Mouse (Mus musculus) heart, embryonic 15.5 days (tissue): ENCODE data around the gene Nat8f1. TPM values are rescaled to one million over a fixed set of nuclear protein-coding genes. Genes with fewer than 3 reads are reported as not detected.
A peak's percentile ranks its signal among the peaks of the same experiment; 100 is the strongest.
"Not testable (repeated sequence)": the region's sequence is repeated elsewhere in the genome, so short reads cannot be mapped to it uniquely, and the experiment has no call there.

Experiments
- ATAC-seq: fragments of 200-750 bp; cut with Nextera tagmentation; replicated peaks from 2 replicates; pipeline ENCODE4 v1.8.0; 2017; ENCODE audit warnings: low read depth, moderate TSS enrichment; ENCODE audit not compliant: insufficient number of reproducible peaks, insufficient read depth, low FRiP score
- H3K27ac ChIP-seq: fragments of 300-500 bp; sonication (generic); 2 replicates; pipeline ENCODE4 v1.5.1; 2015; ENCODE audit warnings: mild to moderate bottlenecking, inconsistent platforms
- H3K27me3 ChIP-seq: fragments of 300-500 bp; sonication (generic); 2 replicates; pipeline ENCODE4 v1.6.1; 2015; ENCODE audit warnings: inconsistent platforms
- H3K36me3 ChIP-seq: fragments of 300-500 bp; sonication (generic); 2 replicates; pipeline ENCODE4 v1.6.1; 2015; ENCODE audit warnings: mild to moderate bottlenecking, inconsistent platforms
- H3K4me1 ChIP-seq: fragments of 300-500 bp; sonication (generic); replicated peaks from 2 replicates; pipeline ENCODE4 v1.6.1; 2015; ENCODE audit warnings: inconsistent platforms
- H3K4me2 ChIP-seq: fragments of 300-500 bp; sonication (generic); 2 replicates; pipeline ENCODE4 v1.6.1; 2015; ENCODE audit warnings: inconsistent platforms, mild to moderate bottlenecking, moderate library complexity
- H3K4me3 ChIP-seq: fragments of 300-500 bp; sonication (generic); 2 replicates; pipeline ENCODE4 v1.5.1; 2015; ENCODE audit warnings: mild to moderate bottlenecking, inconsistent platforms
- H3K9ac ChIP-seq: fragments of 300-500 bp; sonication (generic); 2 replicates; pipeline ENCODE4 v1.6.1; 2015; ENCODE audit warnings: mild to moderate bottlenecking, inconsistent platforms
- H3K9me3 ChIP-seq: fragments of 300-500 bp; sonication (generic); replicated peaks from 2 replicates; pipeline ENCODE4 v1.6.1; 2016; ENCODE audit warnings: inconsistent platforms
- WGBS: fragments of 180-500 bp; shearing (Covaris S2); methylation state at CpG from one replicate; pipeline ENCODE4 v1.1.7; 2015; ENCODE audit warnings: mixed read lengths; 5-methylcytosine and 5-hydroxymethylcytosine counted together
- polyA plus RNA-seq: library from polyadenylated mRNA; unstranded; fragments of >200 nt; fragmentation: Nextera tagmentation; extraction: Ambion mirVana; gene quantifications from 2 replicates; pipeline ENCODE4 v1.2.1, GENCODE M21; 2015

The Nat8f1 gene
- polyA plus RNA-seq, 1 experiment from 2014 or later: 4.0 TPM

GRCm38 (mm10) chr6:85927476-85928464 lies 12.3 kb upstream of the Nat8f1 start:
- WGBS: 85% methylated on average over 9 of the region's 9 CpGs
- Histone ChIP-seq H3K4me1 (no peaks in the 10 kb centered on the region), H3K4me3 (no peak overlapping the region), H3K9ac (no peak overlapping the region), H3K4me2 (no peak overlapping the region), H3K27ac (no peak overlapping the region), H3K9me3 (no peaks in the 10 kb centered on the region), H3K36me3 (peaks cover 45% of the 10 kb centered on the region), H3K27me3 (no peaks in the 10 kb centered on the region)
- no peak for ATAC-seq

GRCm38 (mm10) chr6:85926709-85927108 lies 11.2 kb upstream of the Nat8f1 start:
- 74% methylated on average over 1 of the region's 1 CpGs for WGBS
- peaks cover 50% of the 10 kb centered on the region for H3K36me3 ChIP-seq
- ATAC-seq: no peak

GRCm38 (mm10) chr6:85923643-85924042 lies 8.2 kb upstream of the Nat8f1 start:
- Histone ChIP-seq H3K4me1 (no peaks in the 10 kb centered on the region), H3K27me3 (no peaks in the 10 kb centered on the region), H3K4me2 (no peak overlapping the region), H3K9me3 (no peaks in the 10 kb centered on the region), H3K36me3 (peaks cover 43% of the 10 kb centered on the region), H3K27ac (no peak overlapping the region), H3K9ac (no peak overlapping the region), H3K4me3 (no peak overlapping the region)
- 89% methylated on average over 1 of the region's 1 CpGs for WGBS
- ATAC-seq: no peak

More at GRCm38 (mm10) chr6:85926709-85927108, 11.2 kb upstream of the Nat8f1 start:
- Histone ChIP-seq H3K4me2 (no peak overlapping the region), H3K27ac (no peak overlapping the region), H3K4me3 (no peak overlapping the region), H3K9me3 (no peaks in the 10 kb centered on the region), H3K4me1 (no peaks in the 10 kb centered on the region), H3K27me3 (no peaks in the 10 kb centered on the region), H3K9ac (no peak overlapping the region)

- WGBS: 89% methylated on average over 4 of the region's 4 CpGs
- Histone ChIP-seq H3K9me3 (no peaks in the 10 kb centered on the region), H3K27ac (no peak overlapping the region), H3K4me1 (peaks cover 9% of the 10 kb centered on the region), H3K27me3 (no peaks in the 10 kb centered on the region), H3K4me3 (no peak overlapping the region), H3K9ac (no peak overlapping the region), H3K4me2 (no peak overlapping the region), H3K36me3 (peaks cover 6% of the 10 kb centered on the region; the same call in 1 of the 2 replicates)
- ATAC-seq: no peak
These were observed 3.9 kb upstream of the Nat8f1 start for GRCm38 (mm10) chr6:85919401-85919800.

- not testable (repeated sequence) for H3K4me2 ChIP-seq, ATAC-seq, H3K36me3 ChIP-seq, H3K9me3 ChIP-seq, H3K9ac ChIP-seq, H3K27me3 ChIP-seq, H3K27ac ChIP-seq, H3K4me3 ChIP-seq, H3K4me1 ChIP-seq
- WGBS: 93% methylated on average over 3 of the region's 3 CpGs
These were observed 2.9 kb upstream of the Nat8f1 start for GRCm38 (mm10) chr6:85918341-85918740.

GRCm38 (mm10) chr6:85916596-85916995 lies 1.1 kb upstream of the Nat8f1 start:
- 88% methylated on average over 6 of the region's 6 CpGs for WGBS
- Histone ChIP-seq H3K9me3 (no peaks in the 10 kb centered on the region), H3K36me3 (no peaks in the 10 kb centered on the region), H3K4me1 (peaks cover 9% of the 10 kb centered on the region), H3K27ac (peak overlapping the region; percentile 91; the same call in 1 of the 2 replicates), H3K4me2 (peak overlapping the region; percentile 73), H3K9ac (peak overlapping the region; percentile 73; the same call in 1 of the 2 replicates), H3K27me3 (no peaks in the 10 kb centered on the region), H3K4me3 (peak overlapping the region; percentile 64)
- ATAC-seq: no peak

- Histone ChIP-seq H3K27me3 (no peaks in the 10 kb centered on the region), H3K4me3 (peak overlapping the region; percentile 64), H3K4me1 (peaks cover 9% of the 10 kb centered on the region), H3K9ac (peak overlapping the region; percentile 73), H3K27ac (peak overlapping the region; percentile 91), H3K9me3 (no peaks in the 10 kb centered on the region), H3K36me3 (no peaks in the 10 kb centered on the region), H3K4me2 (peak overlapping the region; percentile 73)
- no peak; the same call in 1 of the 2 replicates for ATAC-seq
- 4% methylated on average over 11 of the region's 11 CpGs for WGBS
These were observed 347 bp downstream of the Nat8f1 start for GRCm38 (mm10) chr6:85915141-85915538.

GRCm38 (mm10) chr6:85911587-85911986 lies 3.9 kb downstream of the Nat8f1 start, which contains the start of gene Tprkb:
Tprkb (plus strand) TSS chr6:85911865.
- Histone ChIP-seq H3K4me1 (peaks cover 9% of the 10 kb centered on the region), H3K9me3 (no peaks in the 10 kb centered on the region), H3K9ac (no peak within 1 kb of the TSS), H3K4me2 (no peak within 1 kb of the TSS), H3K4me3 (no peak within 1 kb of the TSS), H3K36me3 (no peaks in the 10 kb centered on the region), H3K27ac (no peak within 1 kb of the TSS), H3K27me3 (no peaks in the 10 kb centered on the region)
- ATAC-seq: no peak
- 83% methylated on average over 3 of the region's 3 CpGs for WGBS

GRCm38 (mm10) chr6:85909704-85910103 lies 5.8 kb downstream of the Nat8f1 start:
- H3K4me2 ChIP-seq: no peak overlapping the region
- H3K27ac ChIP-seq: no peak overlapping the region
- peaks cover under 1% of the 10 kb centered on the region for H3K4me1 ChIP-seq
- no peak for ATAC-seq
- H3K9me3 ChIP-seq: no peaks in the 10 kb centered on the region
- H3K9ac ChIP-seq: no peak overlapping the region
- no peaks in the 10 kb centered on the region for H3K27me3 ChIP-seq
- H3K4me3 ChIP-seq: no peak overlapping the region
- no peaks in the 10 kb centered on the region for H3K36me3 ChIP-seq
- WGBS: 91% methylated on average over 1 of the region's 1 CpGs

- no peaks in the 10 kb centered on the region for H3K9me3 ChIP-seq
- no peak overlapping the region for H3K27ac ChIP-seq
- no peak for ATAC-seq
- H3K4me1 ChIP-seq: no peaks in the 10 kb centered on the region
- no peaks in the 10 kb centered on the region for H3K27me3 ChIP-seq
- 57% methylated on average over 3 of the region's 3 CpGs for WGBS
- no peak overlapping the region for H3K4me2 ChIP-seq
- no peaks in the 10 kb centered on the region for H3K36me3 ChIP-seq
- no peak overlapping the region for H3K9ac ChIP-seq
- no peak overlapping the region for H3K4me3 ChIP-seq
These were observed 7.1 kb downstream of the Nat8f1 start for GRCm38 (mm10) chr6:85908341-85908740.

- not testable (repeated sequence) for H3K27me3 ChIP-seq, H3K9me3 ChIP-seq, H3K4me1 ChIP-seq, H3K36me3 ChIP-seq, ATAC-seq, H3K9ac ChIP-seq, H3K4me3 ChIP-seq, H3K4me2 ChIP-seq, H3K27ac ChIP-seq
- 56% methylated on average over 2 of the region's 2 CpGs for WGBS
These were observed 8.6 kb downstream of the Nat8f1 start for GRCm38 (mm10) chr6:85906911-85907351.
